Mouse (Mus musculus) forebrain, embryonic 14.5 days (tissue): ENCODE measurements at regions not wholly inside any gene's neighbourhood (a gene's known extent, or its start where the extent isn't known, plus 50 kb on each side); places are given as distances from the start of the nearest gene placed in this dataset.

Experiments used
- ATAC-seq: fragments of 200-750 bp; cut with Nextera tagmentation; 2 replicates; pipeline ENCODE4 v1.8.0; 2017; ENCODE audit warnings: mild to moderate bottlenecking, moderate library complexity
- DNase-seq: peaks from one replicate; pipeline ENCODE4 v3.0.0-alpha.2; 2015; ENCODE audit warnings: low spot score
- H3K27ac ChIP-seq: fragments of 300-500 bp; sonication (generic); 2 replicates; pipeline ENCODE4 v1.5.1; 2014; ENCODE audit warnings: low read depth, mild to moderate bottlenecking, control low read depth, low read length, moderate library complexity
- H3K27me3 ChIP-seq: fragments of 300-500 bp; sonication (generic); replicated peaks from 2 replicates; pipeline ENCODE4 v1.6.1; 2014; ENCODE audit warnings: low read length, control low read depth, mixed read lengths; ENCODE audit not compliant: control insufficient read depth, insufficient read depth
- H3K36me3 ChIP-seq: fragments of 300-500 bp; sonication (generic); 2 replicates; pipeline ENCODE4 v1.6.1; 2014; ENCODE audit warnings: low read length, control low read depth; ENCODE audit not compliant: control insufficient read depth, insufficient read depth
- H3K4me1 ChIP-seq: fragments of 300-500 bp; sonication (generic); 2 replicates; pipeline ENCODE4 v1.6.1; 2014; ENCODE audit warnings: antibody characterized with exemption, low read length, control low read depth; ENCODE audit not compliant: control insufficient read depth, insufficient read depth
- H3K4me2 ChIP-seq: fragments of 300-500 bp; sonication (generic); 2 replicates; pipeline ENCODE4 v1.6.1; 2014; ENCODE audit warnings: mild to moderate bottlenecking, control low read depth, low read length
- H3K4me3 ChIP-seq: fragments of 300-500 bp; sonication (generic); 2 replicates; pipeline ENCODE4 v1.5.1; 2014; ENCODE audit warnings: low read depth, low read length, control low read depth
- H3K9ac ChIP-seq: fragments of 300-500 bp; sonication (generic); 2 replicates; pipeline ENCODE4 v1.6.1; 2014; ENCODE audit warnings: mild to moderate bottlenecking, low read length, control low read depth, moderate library complexity
- H3K9me3 ChIP-seq: fragments of 300-500 bp; sonication (generic); replicated peaks from 2 replicates; pipeline ENCODE4 v1.6.1; 2016; ENCODE audit warnings: low read length, control low read depth, mixed read lengths; ENCODE audit not compliant: control insufficient read depth
- WGBS: fragments of 180-500 bp; shearing (Covaris S2); extraction: QIAGEN DNeasy Blood & Tissue Kit; methylation state at CpG from one replicate; pipeline ENCODE4 v1.1.7; 2014; 5-methylcytosine and 5-hydroxymethylcytosine counted together

GRCm38 (mm10) chr10:70336741-70337140 lies 91.8 kb downstream of the Slc16a9 start:
- no peak for DNase-seq
- Histone ChIP-seq H3K27ac (no peak overlapping the region), H3K9ac (no peak overlapping the region), H3K4me2 (no peak overlapping the region), H3K36me3 (no peaks in the 10 kb centered on the region), H3K9me3 (peaks cover 5% of the 10 kb centered on the region; the same call in 1 of the 2 replicates), H3K4me3 (no peak overlapping the region), H3K4me1 (no peaks in the 10 kb centered on the region), H3K27me3 (no peaks in the 10 kb centered on the region)
- no peak for ATAC-seq
- 80% methylated on average over 1 of the region's 1 CpGs for WGBS

- DNase-seq (no peak), ATAC-seq (no peak)
- Histone ChIP-seq H3K9ac (no peak overlapping the region), H3K4me1 (no peaks in the 10 kb centered on the region), H3K9me3 (no peaks in the 10 kb centered on the region), H3K36me3 (no peaks in the 10 kb centered on the region), H3K4me2 (no peak overlapping the region), H3K27me3 (no peaks in the 10 kb centered on the region), H3K27ac (no peak overlapping the region), H3K4me3 (no peak overlapping the region)
- 75% methylated on average over 5 of the region's 5 CpGs for WGBS
These were observed 80.9 kb upstream of the Fam13c start for GRCm38 (mm10) chr10:70359421-70359820.

- no peaks in the 10 kb centered on the region for H3K27me3 ChIP-seq
- no peaks in the 10 kb centered on the region for H3K9me3 ChIP-seq
- no peak overlapping the region for H3K9ac ChIP-seq
- WGBS, result 66% methylated on average over 7 of the region's 7 CpGs
- H3K36me3 ChIP-seq, result no peaks in the 10 kb centered on the region
- H3K4me1 ChIP-seq, result no peaks in the 10 kb centered on the region
- no peak overlapping the region for H3K4me3 ChIP-seq
- H3K27ac ChIP-seq, result no peak overlapping the region
- ATAC-seq (no peak), DNase-seq (no peak)
- no peak overlapping the region for H3K4me2 ChIP-seq
These were observed 80.4 kb upstream of the Fam13c start for GRCm38 (mm10) chr10:70359834-70360233.

- Histone ChIP-seq H3K9ac (no peak overlapping the region), H3K4me3 (no peak overlapping the region), H3K4me1 (no peaks in the 10 kb centered on the region), H3K4me2 (no peak overlapping the region), H3K36me3 (no peaks in the 10 kb centered on the region), H3K27ac (no peak overlapping the region), H3K27me3 (no peaks in the 10 kb centered on the region), H3K9me3 (no peaks in the 10 kb centered on the region)
- WGBS, result 74% methylated on average over 4 of the region's 4 CpGs
- ATAC-seq (no peak), DNase-seq (peak; percentile 35)
These were observed 77.2 kb upstream of the Fam13c start for GRCm38 (mm10) chr10:70363054-70363453.

GRCm38 (mm10) chr10:70364218-70364975 lies 75.9 kb upstream of the Fam13c start:
- no peaks in the 10 kb centered on the region for H3K9me3 ChIP-seq
- ATAC-seq (no peak), DNase-seq (no peak)
- H3K27ac ChIP-seq, result no peak overlapping the region
- no peak overlapping the region for H3K4me2 ChIP-seq
- no peaks in the 10 kb centered on the region for H3K4me1 ChIP-seq
- no peak overlapping the region for H3K9ac ChIP-seq
- no peaks in the 10 kb centered on the region for H3K27me3 ChIP-seq
- no peak overlapping the region for H3K4me3 ChIP-seq
- H3K36me3 ChIP-seq, result no peaks in the 10 kb centered on the region
- 83% methylated on average over 14 of the region's 14 CpGs for WGBS

- DNase-seq, result no peak
- no peak for ATAC-seq
- 95% methylated on average over 9 of the region's 9 CpGs for WGBS
These were observed 75.3 kb upstream of the Fam13c start for GRCm38 (mm10) chr10:70364976-70365345.

GRCm38 (mm10) chr10:70365504-70365903 lies 74.8 kb upstream of the Fam13c start:
- no peaks in the 10 kb centered on the region for H3K9me3 ChIP-seq
- H3K9ac ChIP-seq, result no peak overlapping the region
- no peak overlapping the region for H3K4me2 ChIP-seq
- WGBS, result 90% methylated on average over 9 of the region's 9 CpGs
- H3K27me3 ChIP-seq, result no peaks in the 10 kb centered on the region
- H3K27ac ChIP-seq, result no peak overlapping the region
- ATAC-seq, result no peak
- H3K4me1 ChIP-seq, result no peaks in the 10 kb centered on the region
- H3K4me3 ChIP-seq, result no peak overlapping the region
- H3K36me3 ChIP-seq, result no peaks in the 10 kb centered on the region
- no peak for DNase-seq

More at GRCm38 (mm10) chr10:70364976-70365345, 75.3 kb upstream of the Fam13c start:
- Histone ChIP-seq H3K27ac (no peak overlapping the region), H3K4me3 (no peak overlapping the region), H3K36me3 (no peaks in the 10 kb centered on the region), H3K27me3 (no peaks in the 10 kb centered on the region), H3K9me3 (no peaks in the 10 kb centered on the region), H3K9ac (no peak overlapping the region), H3K4me2 (no peak overlapping the region), H3K4me1 (no peaks in the 10 kb centered on the region)

GRCm38 (mm10) chr10:70367866-70368265 lies 72.4 kb upstream of the Fam13c start:
- H3K4me3 ChIP-seq, result no peak overlapping the region
- H3K27ac ChIP-seq, result no peak overlapping the region
- WGBS, result 70% methylated on average over 11 of the region's 11 CpGs
- H3K9me3 ChIP-seq, result no peaks in the 10 kb centered on the region
- ATAC-seq, result no peak
- no peaks in the 10 kb centered on the region for H3K4me1 ChIP-seq
- no peak for DNase-seq
- H3K27me3 ChIP-seq, result no peaks in the 10 kb centered on the region
- no peaks in the 10 kb centered on the region for H3K36me3 ChIP-seq
- no peak overlapping the region for H3K4me2 ChIP-seq
- no peak overlapping the region for H3K9ac ChIP-seq

- DNase-seq, result peak; percentile 71
- peak; percentile 69 for ATAC-seq
- Histone ChIP-seq H3K9ac (no peak overlapping the region), H3K4me1 (no peaks in the 10 kb centered on the region), H3K4me3 (no peak overlapping the region), H3K4me2 (no peak overlapping the region), H3K9me3 (no peaks in the 10 kb centered on the region), H3K36me3 (no peaks in the 10 kb centered on the region), H3K27me3 (no peaks in the 10 kb centered on the region), H3K27ac (no peak overlapping the region)
- 18% methylated on average over 7 of the region's 7 CpGs for WGBS
These were observed 71.6 kb upstream of the Fam13c start for GRCm38 (mm10) chr10:70368685-70369084.
